Mouse (Mus musculus) limb, embryonic 14.5 days (tissue): ENCODE measurements at regions not wholly inside any gene's neighbourhood (a gene's known extent, or its start where the extent isn't known, plus 50 kb on each side); places are given as distances from the start of the nearest gene placed in this dataset.

Experiments used
- ATAC-seq: fragments of 200-750 bp; cut with Nextera tagmentation; 2 replicates; pipeline ENCODE4 v1.8.0; 2017; ENCODE audit warnings: low read depth, moderate number of reproducible peaks, moderate TSS enrichment; ENCODE audit not compliant: low FRiP score
- DNase-seq: peaks from one replicate; pipeline ENCODE4 v3.0.0-alpha.2; 2015; ENCODE audit warnings: low spot score
- H3K27ac ChIP-seq: fragments of 300-500 bp; sonication (generic); replicated peaks from 2 replicates; pipeline ENCODE4 v1.5.1; 2014; ENCODE audit warnings: low read depth, mild to moderate bottlenecking, low read length, moderate library complexity, mixed read lengths
- H3K27me3 ChIP-seq: fragments of 300-500 bp; sonication (generic); 2 replicates; pipeline ENCODE4 v1.6.1; 2014; ENCODE audit warnings: low read length, mixed read lengths; ENCODE audit not compliant: control insufficient read depth, insufficient read depth
- H3K36me3 ChIP-seq: fragments of 300-500 bp; sonication (generic); 2 replicates; pipeline ENCODE4 v1.6.1; 2014; ENCODE audit warnings: mild to moderate bottlenecking, low read length, moderate library complexity, mixed read lengths; ENCODE audit not compliant: control insufficient read depth, insufficient read depth
- H3K4me1 ChIP-seq: fragments of 300-500 bp; sonication (generic); 2 replicates; pipeline ENCODE4 v1.6.1; 2014; ENCODE audit warnings: antibody characterized with exemption, low read length, mixed read lengths; ENCODE audit not compliant: control insufficient read depth, insufficient read depth
- H3K4me2 ChIP-seq: fragments of 300-500 bp; sonication (generic); replicated peaks from 2 replicates; pipeline ENCODE4 v1.6.1; 2014; ENCODE audit warnings: low read depth, mild to moderate bottlenecking, low read length, moderate library complexity; ENCODE audit not compliant: severe bottlenecking
- H3K4me3 ChIP-seq: fragments of 300-500 bp; sonication (generic); replicated peaks from 2 replicates; pipeline ENCODE4 v1.5.1; 2014; ENCODE audit warnings: low read length
- H3K9ac ChIP-seq: fragments of 300-500 bp; sonication (generic); 2 replicates; pipeline ENCODE4 v1.6.1; 2014; ENCODE audit warnings: mild to moderate bottlenecking, low read depth, low read length, moderate library complexity; ENCODE audit not compliant: severe bottlenecking
- H3K9me3 ChIP-seq: fragments of 300-500 bp; sonication (generic); 2 replicates; pipeline ENCODE4 v1.6.1; 2016; ENCODE audit warnings: low read length; ENCODE audit not compliant: control insufficient read depth
- POLR2A ChIP-seq: fragments of 200-500 bp; IDR thresholded peaks from 2 replicates; pipeline ENCODE4 v1.8.0; 2012; ENCODE audit warnings: inconsistent platforms, mild to moderate bottlenecking, moderate library complexity, borderline replicate concordance; ENCODE audit not compliant: insufficient read depth, insufficient read length; ENCODE audit errors: extremely low read depth
- WGBS: fragments of 180-500 bp; shearing (Covaris S2); extraction: QIAGEN DNeasy Blood & Tissue Kit; methylation state at CpG from one replicate; pipeline ENCODE4 v1.1.7; 2014; 5-methylcytosine and 5-hydroxymethylcytosine counted together

GRCm38 (mm10) chr10:111865286-111865830 lies 107.1 kb upstream of the Krr1 start:
- H3K27ac ChIP-seq: no peak overlapping the region
- ATAC-seq (no peak), DNase-seq (no peak)
- no peak overlapping the region for H3K4me2 ChIP-seq
- no peak overlapping the region for H3K4me3 ChIP-seq
- no peaks in the 10 kb centered on the region for H3K4me1 ChIP-seq
- H3K27me3 ChIP-seq: no peaks in the 10 kb centered on the region
- TF ChIP-seq POLR2A: no peak
- WGBS: 78% methylated on average over 8 of the region's 8 CpGs
- H3K9ac ChIP-seq: no peak overlapping the region
- no peaks in the 10 kb centered on the region for H3K36me3 ChIP-seq
- no peaks in the 10 kb centered on the region for H3K9me3 ChIP-seq

- no peak overlapping the region for H3K4me2 ChIP-seq
- H3K9ac ChIP-seq: no peak overlapping the region
- no peak for TF ChIP-seq POLR2A
- DNase-seq (no peak), ATAC-seq (no peak)
- H3K36me3 ChIP-seq: no peaks in the 10 kb centered on the region
- no peaks in the 10 kb centered on the region for H3K27me3 ChIP-seq
- WGBS: 53% methylated on average over 6 of the region's 6 CpGs
- no peaks in the 10 kb centered on the region for H3K4me1 ChIP-seq
- no peak overlapping the region for H3K4me3 ChIP-seq
- no peaks in the 10 kb centered on the region for H3K9me3 ChIP-seq
- no peak overlapping the region for H3K27ac ChIP-seq
These were observed 105.4 kb upstream of the Krr1 start for GRCm38 (mm10) chr10:111867102-111867501.

GRCm38 (mm10) chr10:111867538-111867937 lies 104.9 kb upstream of the Krr1 start:
- H3K4me1 ChIP-seq: no peaks in the 10 kb centered on the region
- WGBS: 28% methylated on average over 6 of the region's 6 CpGs

DNA sequence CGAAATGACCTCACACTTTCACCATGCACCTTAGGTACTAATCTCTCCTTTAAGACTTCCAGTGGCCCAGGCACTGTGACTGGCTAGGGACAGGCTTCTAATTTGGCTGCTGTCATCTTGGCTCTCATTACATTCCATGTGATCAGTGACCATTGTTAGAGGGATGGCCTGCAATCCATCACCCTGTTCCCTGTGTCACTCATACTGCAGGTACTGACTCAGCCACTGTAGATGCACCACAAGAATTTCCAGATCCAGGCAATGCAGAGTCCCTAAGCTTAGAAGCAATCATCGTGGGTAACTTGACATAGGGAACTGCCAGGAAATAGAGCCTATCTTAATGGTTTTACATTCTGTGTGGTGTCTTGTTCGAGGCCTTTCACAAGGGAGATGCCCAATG lies 92.1 kb upstream of the Krr1 start:
- Histone ChIP-seq H3K4me1 (no peaks in the 10 kb centered on the region), H3K4me3 (no peak overlapping the region), H3K9ac (no peak overlapping the region), H3K27ac (no peak overlapping the region), H3K36me3 (no peaks in the 10 kb centered on the region), H3K27me3 (no peaks in the 10 kb centered on the region), H3K9me3 (no peaks in the 10 kb centered on the region), H3K4me2 (no peak overlapping the region)
- 68% methylated on average over 3 of the region's 3 CpGs for WGBS
- no peak for ATAC-seq
- DNase-seq: no peak
- no peak for TF ChIP-seq POLR2A

More at GRCm38 (mm10) chr10:111867538-111867937, 104.9 kb upstream of the Krr1 start:
- ATAC-seq (no peak), DNase-seq (no peak)
- Histone ChIP-seq H3K36me3 (no peaks in the 10 kb centered on the region), H3K4me2 (no peak overlapping the region), H3K9me3 (no peaks in the 10 kb centered on the region), H3K27me3 (no peaks in the 10 kb centered on the region), H3K27ac (no peak overlapping the region), H3K4me3 (no peak overlapping the region), H3K9ac (no peak overlapping the region)
- TF ChIP-seq POLR2A: no peak

GRCm38 (mm10) chr10:111881339-111882211 lies 90.9 kb upstream of the Krr1 start:
- ATAC-seq (no peak), DNase-seq (no peak)
- H3K4me2 ChIP-seq: no peak overlapping the region

More at GRCm38 (mm10) chr10:111881339-111882211, 90.9 kb upstream of the Krr1 start:
- Histone ChIP-seq H3K27ac (no peak overlapping the region), H3K4me3 (no peak overlapping the region), H3K4me1 (no peaks in the 10 kb centered on the region), H3K27me3 (no peaks in the 10 kb centered on the region), H3K9me3 (no peaks in the 10 kb centered on the region), H3K9ac (no peak overlapping the region), H3K36me3 (no peaks in the 10 kb centered on the region)
- no peak for TF ChIP-seq POLR2A
- 63% methylated on average over 24 of the region's 24 CpGs for WGBS
